Mouse (Mus musculus): ENCODE results near the gene Il11. TPM values are rescaled to one million over a fixed set of nuclear protein-coding genes. Genes with fewer than 3 reads are reported as not detected.

Gene Il11
- polyA plus RNA-seq, 2 experiments = 0.03 TPM; not detected in 1

- H3K27ac ChIP-seq = no peak overlapping the region
- H3K4me3 ChIP-seq (ENCODE audit: insufficient read depth in 1 of 2, low read depth in 2 of 2, low read length in 2 of 2) = no peak overlapping the region
- no peaks in the 10 kb centered on the region for H3K9me3 ChIP-seq (ENCODE audit: control insufficient read depth, low read length)
- TF ChIP-seq EP300 (IDR thresholded peaks at IDR 0.05; ENCODE audit: low read depth) (no peak), CTCF (IDR thresholded peaks at IDR 0.05; ENCODE audit: low read depth) (no peak)
- H3K4me1 ChIP-seq (replicated peaks; ENCODE audit: control insufficient read depth in 2 of 2, insufficient read depth in 2 of 2, low read length in 1 of 2) = peaks cover 12 to 14% of the 10 kb centered on the region in 2 experiments
- H3K4me2 ChIP-seq (ENCODE audit: low read depth) = no peak overlapping the region
- DNase-seq (ENCODE audit: low read depth in 3 of 3, low spot score in 3 of 3) = no peak
- no peak overlapping the region for H3K9ac ChIP-seq (replicated peaks)
- no peaks in the 10 kb centered on the region for H3K36me3 ChIP-seq (replicated peaks; ENCODE audit: control insufficient read depth, insufficient read depth, low read depth)
- H3K27me3 ChIP-seq (ENCODE audit: control insufficient read depth, insufficient read depth, low read length) = no peaks in the 10 kb centered on the region
- WGBS (ENCODE audit: insufficient replicate concordance) = 51% methylated on average over 5 of the region's 5 CpGs
- no peak for ATAC-seq (ENCODE audit: insufficient read depth)
These were observed 51.6 kb downstream of the Il11 start for GRCm38 (mm10) chr7:4731090-4731489.

- WGBS (ENCODE audit: insufficient replicate concordance) = 14% methylated on average over 7 of the region's 7 CpGs
- no peaks in the 10 kb centered on the region; the same call in 1 of the 2 replicates for H3K27me3 ChIP-seq (ENCODE audit: control insufficient read depth, insufficient read depth, low read length)
- H3K4me1 ChIP-seq (replicated peaks; ENCODE audit: control insufficient read depth in 2 of 2, insufficient read depth in 2 of 2, low read length in 1 of 2) = peaks cover 0 to 12% of the 10 kb centered on the region in 2 experiments; a peak in 2 of 4 replicates
- TF ChIP-seq EP300 (IDR thresholded peaks at IDR 0.05; ENCODE audit: low read depth) (no peak), CTCF (IDR thresholded peaks at IDR 0.05; ENCODE audit: low read depth) (no peak)
- H3K36me3 ChIP-seq (replicated peaks; ENCODE audit: control insufficient read depth, insufficient read depth, low read depth) = no peaks in the 10 kb centered on the region
- no peak within 1 kb of the TSS; the same call in 1 of the 2 replicates for H3K9ac ChIP-seq (replicated peaks)
- ATAC-seq (ENCODE audit: insufficient read depth) (no peak), DNase-seq (ENCODE audit: low read depth in 3 of 3, low spot score in 3 of 3) (no peak)
- no peak within 1 kb of the TSS for H3K27ac ChIP-seq
- H3K4me2 ChIP-seq (ENCODE audit: low read depth) = peak within 1 kb of the TSS; percentile 56
- H3K4me3 ChIP-seq (ENCODE audit: insufficient read depth in 1 of 2, low read depth in 2 of 2, low read length in 2 of 2) = no peak within 1 kb of the TSS
- no peaks in the 10 kb centered on the region for H3K9me3 ChIP-seq (ENCODE audit: control insufficient read depth, low read length)
These were observed 57.5 kb downstream of the Il11 start, which contains the start of gene Tmem150b for GRCm38 (mm10) chr7:4725169-4725568. Tmem150b (minus strand) TSS chr7:4725249.

DNA sequence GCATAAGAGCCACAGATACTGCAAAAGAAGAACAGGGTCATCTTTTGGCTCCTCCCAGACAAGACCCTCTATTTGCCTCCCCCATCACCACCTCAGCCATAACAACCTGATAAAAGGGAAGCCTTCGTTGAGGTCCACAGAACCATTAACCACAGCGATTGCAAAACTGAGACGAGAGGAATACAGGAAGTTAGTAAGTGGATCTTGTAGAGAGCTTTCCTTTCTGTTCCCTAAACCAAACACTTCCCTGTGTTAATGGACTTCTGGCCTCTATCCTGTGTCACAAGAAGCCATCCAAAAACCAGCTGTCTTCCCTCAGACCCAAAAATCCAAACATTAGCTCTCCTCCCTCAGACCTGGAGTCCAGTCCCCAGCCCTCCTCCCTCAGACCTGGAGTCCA lies 58.3 kb downstream of the Il11 start:
- DNase-seq (ENCODE audit: low read depth in 3 of 3, low spot score in 3 of 3) = no peak
- H3K36me3 ChIP-seq (replicated peaks; ENCODE audit: control insufficient read depth, insufficient read depth, low read depth) = no peaks in the 10 kb centered on the region
- H3K4me3 ChIP-seq (ENCODE audit: insufficient read depth in 1 of 2, low read depth in 2 of 2, low read length in 2 of 2) = no peak overlapping the region
- WGBS (ENCODE audit: insufficient replicate concordance) = 2% methylated on average over 3 of the region's 3 CpGs
- peaks cover 0 to 12% of the 10 kb centered on the region in 2 experiments; a peak in 2 of 4 replicates for H3K4me1 ChIP-seq (replicated peaks; ENCODE audit: control insufficient read depth in 2 of 2, insufficient read depth in 2 of 2, low read length in 1 of 2)
- TF ChIP-seq CTCF (IDR thresholded peaks at IDR 0.05; ENCODE audit: low read depth) (no peak), EP300 (IDR thresholded peaks at IDR 0.05; ENCODE audit: low read depth) (no peak)
- H3K27me3 ChIP-seq (ENCODE audit: control insufficient read depth, insufficient read depth, low read length) = no peaks in the 10 kb centered on the region; the same call in 1 of the 2 replicates
- H3K9me3 ChIP-seq (ENCODE audit: control insufficient read depth, low read length) = no peaks in the 10 kb centered on the region
- no peak overlapping the region; the same call in 1 of the 2 replicates for H3K4me2 ChIP-seq (ENCODE audit: low read depth)
- no peak overlapping the region for H3K9ac ChIP-seq (replicated peaks)
- no peak for ATAC-seq (ENCODE audit: insufficient read depth)
- no peak overlapping the region for H3K27ac ChIP-seq

DNA sequence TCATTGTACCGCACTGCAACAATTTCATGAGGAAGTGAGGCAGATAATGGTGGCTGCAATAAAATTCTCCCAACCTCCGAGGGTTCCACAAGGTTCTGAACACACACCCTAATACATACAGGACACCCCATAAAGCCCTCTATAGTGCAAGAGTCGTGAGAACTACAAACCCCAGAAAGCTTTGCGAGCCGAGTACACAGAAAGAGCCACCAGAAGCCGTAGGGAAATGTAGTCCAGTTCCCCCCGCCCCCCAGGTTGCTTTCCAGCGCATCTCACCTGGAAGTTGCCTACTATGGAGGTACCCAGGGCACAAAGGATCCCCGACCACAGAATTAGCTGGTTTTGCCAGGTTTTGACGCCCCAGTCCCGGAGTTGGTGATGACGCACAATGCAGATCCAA lies 59.2 kb downstream of the Il11 start:
- Histone ChIP-seq H3K4me3 (ENCODE audit: insufficient read depth in 1 of 2, low read depth in 2 of 2, low read length in 2 of 2) (peak overlapping the region; percentile 34 to 53), H3K27ac (no peak overlapping the region), H3K36me3 (replicated peaks; ENCODE audit: control insufficient read depth, insufficient read depth, low read depth) (no peaks in the 10 kb centered on the region), H3K4me1 (replicated peaks; ENCODE audit: control insufficient read depth in 2 of 2, insufficient read depth in 2 of 2, low read length in 1 of 2) (peaks cover 0 to 12% of the 10 kb centered on the region in 2 experiments; a peak in 2 of 4 replicates), H3K9me3 (ENCODE audit: control insufficient read depth, low read length) (no peaks in the 10 kb centered on the region), H3K9ac (replicated peaks) (no peak overlapping the region; the same call in 1 of the 2 replicates), H3K27me3 (ENCODE audit: control insufficient read depth, insufficient read depth, low read length) (no peaks in the 10 kb centered on the region; the same call in 1 of the 2 replicates), H3K4me2 (ENCODE audit: low read depth) (peak overlapping the region; percentile 56)
- WGBS (ENCODE audit: insufficient replicate concordance) = 29% methylated on average over 12 of the region's 12 CpGs
- no peak for TF ChIP-seq EP300 (IDR thresholded peaks at IDR 0.05; ENCODE audit: low read depth)
- no peak for TF ChIP-seq CTCF (IDR thresholded peaks at IDR 0.05; ENCODE audit: low read depth)
- ATAC-seq (ENCODE audit: insufficient read depth) (no peak), DNase-seq (ENCODE audit: low read depth in 3 of 3, low spot score in 3 of 3) (no peak)

Other genes with a start within 250 kb of the Il11 start
- gene Syt5, start 235.3 kb downstream of the Il11 start, polyA plus RNA-seq (2012; rRNA removed) = 0.15 and 0.22 TPM in 2 replicates
- 0.25 and 0.81 TPM in 2 replicates for gene Syt5, start 235.3 kb downstream of the Il11 start, polyA plus RNA-seq (2014; fragmentation: Nextera tagmentation; extraction: Ambion mirVana)
- not detected in 2 replicates for gene Ptprh, start 178.8 kb downstream of the Il11 start, polyA plus RNA-seq (2012; rRNA removed)
- not detected in 2 replicates for gene Ptprh, start 178.8 kb downstream of the Il11 start, polyA plus RNA-seq (2014; fragmentation: Nextera tagmentation; extraction: Ambion mirVana)
- gene Tmem86b, start 151.4 kb downstream of the Il11 start, polyA plus RNA-seq (2012; rRNA removed) = 36.4 and 51.0 TPM in 2 replicates
- gene Tmem86b, start 151.4 kb downstream of the Il11 start, polyA plus RNA-seq (2014; fragmentation: Nextera tagmentation; extraction: Ambion mirVana) = 30.5 and 32.9 TPM in 2 replicates
- 30.8 and 33.6 TPM in 2 replicates for gene Ppp6r1, start 123.8 kb downstream of the Il11 start, polyA plus RNA-seq (2012; rRNA removed)
- 4.3 and 5.1 TPM in 2 replicates for gene Ppp6r1, start 123.8 kb downstream of the Il11 start, polyA plus RNA-seq (2014; fragmentation: Nextera tagmentation; extraction: Ambion mirVana)
- 28.2 and 38.5 TPM in 2 replicates for gene Hspbp1, start 97.8 kb downstream of the Il11 start, polyA plus RNA-seq (2012; rRNA removed)
- gene Hspbp1, start 97.8 kb downstream of the Il11 start, polyA plus RNA-seq (2014; fragmentation: Nextera tagmentation; extraction: Ambion mirVana) = 56.7 and 60.6 TPM in 2 replicates
- 0.39 and 0.54 TPM in 2 replicates for gene Brsk1, start 92.3 kb downstream of the Il11 start, polyA plus RNA-seq (2012; rRNA removed)
- not detected in 2 replicates for gene Brsk1, start 92.3 kb downstream of the Il11 start, polyA plus RNA-seq (2014; fragmentation: Nextera tagmentation; extraction: Ambion mirVana)
- 0.31 TPM in 2 replicates for gene Tmem150b, start 57.6 kb downstream of the Il11 start, polyA plus RNA-seq (2012; rRNA removed)
- 0.18 TPM in 1 of 2 replicates, not detected in the other for gene Tmem150b, start 57.6 kb downstream of the Il11 start, polyA plus RNA-seq (2014; fragmentation: Nextera tagmentation; extraction: Ambion mirVana)
- gene Kmt5c, start 42.7 kb downstream of the Il11 start, polyA plus RNA-seq (2012; rRNA removed) = 75.7 and 78.7 TPM in 2 replicates
- gene Kmt5c, start 42.7 kb downstream of the Il11 start, polyA plus RNA-seq (2014; fragmentation: Nextera tagmentation; extraction: Ambion mirVana) = 37.8 and 44.7 TPM in 2 replicates
- 111 and 119 TPM in 2 replicates for gene Cox6b2, start 29.8 kb downstream of the Il11 start, polyA plus RNA-seq (2012; rRNA removed)
- 81.9 and 88.1 TPM in 2 replicates for gene Cox6b2, start 29.8 kb downstream of the Il11 start, polyA plus RNA-seq (2014; fragmentation: Nextera tagmentation; extraction: Ambion mirVana)
- gene Fam71e2, start 11.6 kb downstream of the Il11 start, polyA plus RNA-seq (2012; rRNA removed) = not detected in 2 replicates
- gene Fam71e2, start 11.6 kb downstream of the Il11 start, polyA plus RNA-seq (2014; fragmentation: Nextera tagmentation; extraction: Ambion mirVana) = not detected in 2 replicates
- gene Tmem190, start 78 bp upstream of the Il11 start, polyA plus RNA-seq (2012; rRNA removed) = not detected in 2 replicates
- gene Tmem190, start 78 bp upstream of the Il11 start, polyA plus RNA-seq (2014; fragmentation: Nextera tagmentation; extraction: Ambion mirVana) = not detected in 2 replicates
- gene Tmem238, start 6.8 kb upstream of the Il11 start, polyA plus RNA-seq (2012; rRNA removed) = 7.5 and 8.2 TPM in 2 replicates
- 5.4 and 5.8 TPM in 2 replicates for gene Tmem238, start 6.8 kb upstream of the Il11 start, polyA plus RNA-seq (2014; fragmentation: Nextera tagmentation; extraction: Ambion mirVana)
- gene Rpl28, start 10.0 kb upstream of the Il11 start, polyA plus RNA-seq (2012; rRNA removed) = 237 and 307 TPM in 2 replicates
- gene Rpl28, start 10.0 kb upstream of the Il11 start, polyA plus RNA-seq (2014; fragmentation: Nextera tagmentation; extraction: Ambion mirVana) = 185 and 186 TPM in 2 replicates
- gene Ube2s, start 29.7 kb upstream of the Il11 start, polyA plus RNA-seq (2012; rRNA removed) = 186 and 265 TPM in 2 replicates
- 295 and 316 TPM in 2 replicates for gene Ube2s, start 29.7 kb upstream of the Il11 start, polyA plus RNA-seq (2014; fragmentation: Nextera tagmentation; extraction: Ambion mirVana)
- 0.01 and 0.14 TPM in 2 replicates for gene Shisa7, start 61.8 kb upstream of the Il11 start, polyA plus RNA-seq (2012; rRNA removed)
- not detected in 2 replicates for gene Shisa7, start 61.8 kb upstream of the Il11 start, polyA plus RNA-seq (2014; fragmentation: Nextera tagmentation; extraction: Ambion mirVana)
- 1.6 and 2.4 TPM in 2 replicates for gene Isoc2b, start 87.4 kb upstream of the Il11 start, polyA plus RNA-seq (2012; rRNA removed)
- 2.8 and 3.8 TPM in 2 replicates for gene Isoc2b, start 87.4 kb upstream of the Il11 start, polyA plus RNA-seq (2014; fragmentation: Nextera tagmentation; extraction: Ambion mirVana)
- gene Isoc2a, start 94.3 kb upstream of the Il11 start, polyA plus RNA-seq (2012; rRNA removed) = 6.6 and 6.7 TPM in 2 replicates
- gene Isoc2a, start 94.3 kb upstream of the Il11 start, polyA plus RNA-seq (2014; fragmentation: Nextera tagmentation; extraction: Ambion mirVana) = 0.56 and 0.86 TPM in 2 replicates
- 0.02 TPM in 1 of 2 replicates, not detected in the other for gene Gm36210, start 123.7 kb upstream of the Il11 start, polyA plus RNA-seq (2012; rRNA removed)
- gene Gm36210, start 123.7 kb upstream of the Il11 start, polyA plus RNA-seq (2014; fragmentation: Nextera tagmentation; extraction: Ambion mirVana) = not detected in 2 replicates
- 2.9 and 3.7 TPM in 2 replicates for gene Zfp628, start 132.4 kb upstream of the Il11 start, polyA plus RNA-seq (2012; rRNA removed)
- gene Zfp628, start 132.4 kb upstream of the Il11 start, polyA plus RNA-seq (2014; fragmentation: Nextera tagmentation; extraction: Ambion mirVana) = 1.5 and 1.6 TPM in 2 replicates
- 0.38 and 0.39 TPM in 2 replicates for gene Nat14, start 139.2 kb upstream of the Il11 start, polyA plus RNA-seq (2012; rRNA removed)
- gene Nat14, start 139.2 kb upstream of the Il11 start, polyA plus RNA-seq (2014; fragmentation: Nextera tagmentation; extraction: Ambion mirVana) = 0.10 and 0.11 TPM in 2 replicates
- 0.12 and 0.14 TPM in 2 replicates for gene Ssc5d, start 142.9 kb upstream of the Il11 start, polyA plus RNA-seq (2012; rRNA removed)
- 0.03 and 0.09 TPM in 2 replicates for gene Ssc5d, start 142.9 kb upstream of the Il11 start, polyA plus RNA-seq (2014; fragmentation: Nextera tagmentation; extraction: Ambion mirVana)
- gene Sbk2, start 181.5 kb upstream of the Il11 start, polyA plus RNA-seq (2012; rRNA removed) = 0.01 and 0.02 TPM in 2 replicates
- not detected in 2 replicates for gene Sbk2, start 181.5 kb upstream of the Il11 start, polyA plus RNA-seq (2014; fragmentation: Nextera tagmentation; extraction: Ambion mirVana)
- gene Sbk3, start 188.3 kb upstream of the Il11 start, polyA plus RNA-seq (2012; rRNA removed) = not detected in 2 replicates
- gene Sbk3, start 188.3 kb upstream of the Il11 start, polyA plus RNA-seq (2014; fragmentation: Nextera tagmentation; extraction: Ambion mirVana) = not detected in 2 replicates
- gene Zfp579, start 213.3 kb upstream of the Il11 start, polyA plus RNA-seq (2012; rRNA removed) = 6.7 and 11.2 TPM in 2 replicates
- gene Zfp579, start 213.3 kb upstream of the Il11 start, polyA plus RNA-seq (2014; fragmentation: Nextera tagmentation; extraction: Ambion mirVana) = 2.8 and 4.0 TPM in 2 replicates
- gene Zfp524, start 231.6 kb upstream of the Il11 start, polyA plus RNA-seq (2012; rRNA removed) = 9.1 and 9.5 TPM in 2 replicates
- gene Zfp524, start 231.6 kb upstream of the Il11 start, polyA plus RNA-seq (2014; fragmentation: Nextera tagmentation; extraction: Ambion mirVana) = 8.9 TPM in 2 replicates
- 12.1 and 14.1 TPM in 2 replicates for gene Fiz1, start 231.8 kb upstream of the Il11 start, polyA plus RNA-seq (2012; rRNA removed)
- 10.7 and 13.2 TPM in 2 replicates for gene Fiz1, start 231.8 kb upstream of the Il11 start, polyA plus RNA-seq (2014; fragmentation: Nextera tagmentation; extraction: Ambion mirVana)
- 0.03 and 0.10 TPM in 2 replicates for gene Gm44973, start 232.6 kb upstream of the Il11 start, polyA plus RNA-seq (2012; rRNA removed)
- 1.6 and 1.9 TPM in 2 replicates for gene Gm44973, start 232.6 kb upstream of the Il11 start, polyA plus RNA-seq (2014; fragmentation: Nextera tagmentation; extraction: Ambion mirVana)
- 6.4 and 7.6 TPM in 2 replicates for gene Zfp865, start 237.5 kb upstream of the Il11 start, polyA plus RNA-seq (2012; rRNA removed)
- 0.98 and 1.0 TPM in 2 replicates for gene Zfp865, start 237.5 kb upstream of the Il11 start, polyA plus RNA-seq (2014; fragmentation: Nextera tagmentation; extraction: Ambion mirVana)
- 0.49 and 0.64 TPM in 2 replicates for gene Ccdc106, start 237.7 kb upstream of the Il11 start, polyA plus RNA-seq (2012; rRNA removed)
- 0.24 and 0.35 TPM in 2 replicates for gene Ccdc106, start 237.7 kb upstream of the Il11 start, polyA plus RNA-seq (2014; fragmentation: Nextera tagmentation; extraction: Ambion mirVana)